Mouse (Mus musculus) erythroblast, embryonic 14.5 days (primary cell): ENCODE data around the gene Sf3a3.

Experiments used
- GATA1 ChIP-seq: IDR thresholded peaks from 2 replicates; pipeline ENCODE4 v1.6.1; 2012; ENCODE audit warnings: low read length, inconsistent platforms, mixed read lengths
- TAL1 ChIP-seq: IDR thresholded peaks from 3 replicates; pipeline ENCODE4 v1.6.1; 2012; ENCODE audit warnings: low read length, inconsistent platforms, mixed read lengths

DNA sequence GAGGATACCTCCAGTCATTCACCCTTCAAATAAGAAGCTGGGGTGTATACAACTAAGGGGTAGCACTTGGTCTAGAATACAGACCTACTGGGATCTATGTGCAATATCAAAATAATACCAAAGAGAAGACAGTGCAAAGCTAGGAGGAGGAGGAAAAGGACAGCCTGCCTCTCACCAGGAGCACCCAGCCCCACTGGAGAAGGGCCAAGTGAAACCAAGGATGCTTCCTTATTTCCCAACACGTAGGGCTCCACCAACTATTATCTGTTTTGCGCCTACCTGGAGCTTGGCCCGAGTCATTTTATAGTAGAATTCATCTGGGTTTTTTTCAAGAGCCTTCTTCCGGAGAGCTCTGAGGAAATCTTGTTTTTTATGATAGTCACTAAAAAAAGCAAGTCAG is 31.1 kb upstream of the Sf3a3 start:
- TF ChIP-seq GATA1 (no peak), TAL1 (no peak)
